Mouse (Mus musculus) kidney, adult 11 months (tissue): ENCODE data around the gene Wbp1.

Experiments
- DNase-seq: peaks from one replicate; pipeline ENCODE4 v3.0.0; 2022

Wbp1 gene

DNA sequence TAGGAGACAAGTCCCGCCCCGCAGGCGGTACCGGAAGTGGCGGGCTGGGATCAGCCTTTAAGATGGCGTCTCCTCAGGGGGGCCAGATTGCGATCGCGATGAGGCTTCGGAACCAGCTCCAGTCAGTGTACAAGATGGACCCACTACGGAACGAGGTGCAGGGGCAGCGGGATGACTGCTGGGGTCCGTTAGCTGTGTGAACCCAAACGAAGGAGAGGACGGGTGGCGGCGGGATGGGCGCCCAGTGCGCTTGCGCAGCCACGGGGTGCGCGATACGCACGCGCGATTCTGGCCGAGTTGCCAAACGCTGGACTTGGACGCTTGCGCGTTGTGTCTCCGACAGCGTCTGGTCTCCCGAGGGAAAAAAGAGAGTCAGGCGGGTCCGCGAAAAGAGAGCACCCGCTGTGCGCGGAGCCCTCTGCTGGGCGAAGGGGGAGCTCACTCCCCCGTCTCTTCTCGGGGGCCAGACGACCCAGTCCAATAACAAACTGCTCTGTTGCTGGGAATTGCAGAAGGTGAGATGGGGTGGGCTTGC lies 43.0 kb downstream of the Wbp1 start:
- peak; percentile 99 for DNase-seq

DNA sequence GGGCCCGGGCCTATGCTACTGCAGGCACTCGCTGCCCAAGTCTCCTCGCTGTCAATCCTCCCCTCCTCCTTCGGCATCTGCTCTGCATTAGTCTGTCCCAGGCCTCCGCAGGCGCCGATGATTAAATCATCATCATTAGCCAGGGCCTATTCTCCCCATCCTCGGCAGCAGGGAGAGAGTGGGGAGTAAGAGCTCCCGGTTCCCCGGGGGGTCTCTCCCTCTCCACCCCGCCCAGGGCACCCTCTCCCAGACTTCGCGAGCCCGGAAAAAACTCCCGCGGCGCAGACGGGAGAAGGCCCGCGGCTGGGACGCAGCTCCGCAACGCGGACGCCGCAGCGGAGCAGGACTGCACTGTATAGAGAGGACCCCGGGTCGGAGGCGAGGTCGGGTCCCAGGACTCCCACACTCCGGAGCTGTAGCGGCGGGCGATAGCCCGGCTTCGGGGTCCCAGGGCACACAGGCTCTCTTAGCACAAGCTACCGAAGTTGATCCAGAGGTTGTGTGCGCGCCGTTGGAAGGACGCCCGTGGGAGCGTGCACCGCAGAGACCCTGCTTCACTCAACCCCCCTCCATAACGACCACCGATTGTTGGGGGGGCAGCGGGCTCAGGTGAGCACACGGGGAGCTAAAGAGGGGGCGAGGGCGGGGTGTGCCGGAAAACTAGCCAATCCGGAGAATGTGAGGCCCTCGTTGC lies 43.6 kb downstream of the Wbp1 start, which contains the start of gene Pcgf1:
Pcgf1 (plus strand) TSS at position 240 of the 694 bp plus-strand sequence.
- DNase-seq = no peak

DNA sequence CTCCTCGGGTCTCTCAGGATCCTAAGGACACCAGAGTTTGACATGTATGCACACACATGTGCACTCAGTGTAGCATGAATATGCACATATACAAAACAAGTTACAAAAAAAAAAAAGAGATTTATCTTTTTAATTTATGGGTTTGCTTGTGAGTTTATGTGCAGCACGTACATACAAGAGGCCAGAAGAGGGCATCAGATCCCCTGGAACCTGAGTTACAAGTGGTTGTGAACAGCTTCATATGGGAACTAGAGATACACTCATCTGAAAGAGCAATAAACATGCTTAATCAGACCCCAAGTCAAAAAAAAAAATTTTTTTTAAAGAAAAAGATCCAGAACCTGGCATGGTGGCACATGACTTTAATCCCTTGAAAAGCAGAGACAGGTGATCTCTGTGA lies 46.4 kb downstream of the Wbp1 start:
- DNase-seq = no peak

DNA sequence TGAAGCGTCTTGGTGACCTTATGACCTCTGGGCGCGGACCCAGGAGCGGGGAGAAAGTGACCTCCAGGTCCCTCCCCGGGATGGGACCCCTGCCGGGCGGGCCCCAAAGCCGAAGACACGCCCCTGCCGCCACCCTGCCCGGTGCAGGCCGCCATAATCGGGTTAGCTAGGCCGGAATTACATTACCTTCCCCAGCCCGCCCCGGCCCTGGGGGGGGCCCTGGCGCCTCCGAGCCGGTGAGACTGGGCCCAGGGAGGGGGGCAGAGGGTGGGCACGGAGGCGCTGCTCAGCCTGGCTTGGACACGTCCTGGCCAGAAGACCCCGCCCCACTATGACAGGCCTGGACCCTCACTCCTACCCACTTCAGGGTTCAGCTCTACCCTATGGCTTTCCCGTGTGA lies 50.1 kb downstream of the Wbp1 start:
- no peak for DNase-seq

DNA sequence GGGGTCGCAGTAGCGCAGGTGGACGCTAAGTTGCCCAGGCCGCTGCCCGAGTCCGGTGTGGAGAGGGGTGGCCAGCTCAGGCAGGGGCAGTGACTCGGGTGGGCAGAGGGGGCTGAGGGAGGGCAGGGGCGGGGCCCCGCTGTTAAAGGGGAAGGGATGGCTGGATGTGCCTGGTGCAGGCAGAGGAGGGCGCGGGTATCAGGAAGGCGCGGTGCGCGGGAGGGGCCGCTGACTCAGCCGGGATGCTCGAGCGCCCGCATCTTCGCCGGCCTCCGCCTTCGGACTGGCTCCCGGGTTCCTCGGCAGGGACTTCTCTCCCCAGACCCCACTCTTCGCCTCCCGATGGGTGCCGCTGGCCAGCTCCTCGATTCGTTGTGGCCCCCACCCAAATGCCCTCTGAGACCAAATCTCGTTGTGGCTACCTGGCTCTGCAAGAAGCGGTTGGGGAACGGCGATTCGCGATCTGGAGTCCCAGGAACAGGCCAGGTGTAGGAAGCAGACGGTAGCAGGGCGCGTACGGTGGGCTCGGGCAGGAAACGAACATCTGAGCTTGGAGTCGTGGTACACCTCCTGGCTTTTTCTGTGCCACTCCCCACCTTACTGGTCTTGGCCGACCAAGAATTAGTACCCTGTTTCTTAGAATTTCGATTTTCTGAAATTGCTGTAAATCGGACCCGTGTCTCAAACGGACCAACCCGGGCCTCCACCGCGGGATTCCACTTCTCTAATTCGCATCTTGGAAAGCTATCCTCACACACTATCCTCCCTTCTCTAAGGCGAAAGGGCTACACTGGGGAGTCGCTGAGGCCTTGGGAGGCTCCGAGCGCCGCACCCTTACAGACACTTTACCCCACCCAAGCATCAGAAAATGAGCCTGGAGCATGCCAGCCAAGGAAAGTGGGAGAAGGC lies 50.8 kb downstream of the Wbp1 start:
- DNase-seq = no peak

DNA sequence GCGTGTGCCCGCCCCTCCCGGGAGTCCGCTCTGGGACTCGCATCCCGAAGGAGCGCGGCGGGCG lies 51.3 kb downstream of the Wbp1 start, which contains the start of gene Tlx2:
Tlx2 (minus strand) TSS at position 47 of the 64 bp plus-strand sequence.
- no peak for DNase-seq

DNA sequence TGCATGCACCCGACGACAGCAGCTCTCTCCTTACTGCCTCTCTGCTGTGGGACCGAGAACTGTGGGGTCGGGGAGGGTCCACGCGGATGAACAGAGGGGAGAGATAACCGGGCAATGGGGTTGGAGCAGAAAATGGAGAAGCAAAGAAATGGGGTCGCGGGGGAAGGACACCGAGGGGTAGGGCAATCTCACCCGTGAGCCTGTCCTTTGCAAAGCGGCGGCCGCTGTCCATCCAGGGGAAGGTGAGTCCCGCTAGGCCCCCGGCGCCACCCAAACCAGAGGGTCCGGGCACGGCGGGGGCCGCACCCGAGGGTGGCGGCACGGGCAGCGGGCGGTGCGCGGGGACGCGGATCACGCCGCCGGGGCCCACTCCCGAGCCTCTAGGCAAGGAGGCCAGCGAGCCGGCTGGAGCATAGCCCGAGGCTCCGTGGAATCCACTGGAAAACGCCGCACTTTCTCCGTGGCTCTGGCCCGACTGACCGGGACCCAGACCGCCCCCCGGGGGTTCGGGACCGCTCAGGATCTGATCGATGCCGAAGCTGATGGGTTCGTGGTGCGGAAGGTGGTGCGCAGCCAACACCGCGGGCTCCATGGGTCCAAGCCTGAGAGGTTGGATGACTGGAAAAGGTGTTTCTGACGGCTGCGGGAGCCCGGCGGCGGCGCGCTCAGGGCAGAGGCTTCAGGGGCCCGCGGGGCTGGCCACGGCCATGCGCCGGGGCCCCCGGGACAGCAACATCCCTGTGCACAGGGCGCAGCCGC lies 51.7 kb downstream of the Wbp1 start:
- DNase-seq = no peak
